Mouse (Mus musculus): ENCODE measurements around the gene Prkn. TPM values are rescaled to one million over a fixed set of nuclear protein-coding genes. Genes with fewer than 3 reads are reported as not detected.

The Prkn gene
- total and polyA plus RNA-seq, 3 experiments = 4.5 to 10.6 (median 10.3) TPM

DNA sequence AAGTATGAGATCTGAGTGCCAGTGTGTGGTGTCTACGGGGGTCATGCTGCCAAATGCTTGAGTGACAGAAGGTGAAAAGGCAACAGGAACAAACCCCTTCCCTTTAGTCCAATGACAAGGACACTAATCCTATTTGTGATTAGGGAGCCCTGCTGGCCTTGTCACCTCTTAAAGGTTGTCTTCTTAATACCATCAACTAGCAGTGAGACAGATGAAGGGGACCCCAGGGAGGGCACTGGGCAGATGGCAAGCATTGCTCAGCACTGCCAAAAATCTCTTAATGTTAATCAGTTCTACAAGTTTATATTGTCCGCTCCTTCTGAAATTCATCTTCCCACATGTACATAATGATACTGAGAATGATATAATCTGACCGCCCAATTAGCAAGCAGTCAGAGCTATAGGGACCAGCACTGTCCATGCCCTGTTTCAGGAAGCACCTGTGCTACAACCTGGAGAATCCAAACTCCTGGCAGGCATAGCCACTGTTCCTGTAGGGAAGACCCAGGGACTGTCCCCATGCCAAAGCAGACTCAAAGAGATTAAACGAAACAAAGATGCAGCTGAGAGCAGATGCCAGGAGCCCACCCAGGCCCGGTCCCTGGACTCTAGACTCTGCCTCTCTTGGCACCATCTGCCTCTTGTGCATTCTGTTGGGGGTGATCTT lies 1250.2 kb downstream of the Prkn start:
- Histone ChIP-seq H3K36me3 (ENCODE audit: control insufficient read depth, insufficient read depth, low read length) (no peaks in the 10 kb centered on the region), H3K4me3 (no peak overlapping the region), H3K4me1 (ENCODE audit: control insufficient read depth, insufficient read depth, low read length) (no peaks in the 10 kb centered on the region), H3K27me3 (ENCODE audit: control insufficient read depth, insufficient read depth, low read length) (no peaks in the 10 kb centered on the region), H3K9ac (ENCODE audit: low read depth, low read length) (no peak overlapping the region), H3K27ac (no peak overlapping the region), H3K79me2 (replicated peaks; ENCODE audit: control insufficient read depth, insufficient read depth, low read length) (no peaks in the 10 kb centered on the region)
- TF ChIP-seq EP300 (IDR thresholded peaks at IDR 0.05; ENCODE audit: insufficient read depth, low read depth, low read length) (no peak), POLR2A (IDR thresholded peaks at IDR 0.05; ENCODE audit: insufficient read depth, low read depth, low read length) (no peak), CTCF (IDR thresholded peaks at IDR 0.05) (no peak)
- no peak for DNase-seq
- WGBS = 67% methylated on average over 5 of the region's 5 CpGs
- intact Hi-C loops (cut with DNase I) = no loop called here

DNA sequence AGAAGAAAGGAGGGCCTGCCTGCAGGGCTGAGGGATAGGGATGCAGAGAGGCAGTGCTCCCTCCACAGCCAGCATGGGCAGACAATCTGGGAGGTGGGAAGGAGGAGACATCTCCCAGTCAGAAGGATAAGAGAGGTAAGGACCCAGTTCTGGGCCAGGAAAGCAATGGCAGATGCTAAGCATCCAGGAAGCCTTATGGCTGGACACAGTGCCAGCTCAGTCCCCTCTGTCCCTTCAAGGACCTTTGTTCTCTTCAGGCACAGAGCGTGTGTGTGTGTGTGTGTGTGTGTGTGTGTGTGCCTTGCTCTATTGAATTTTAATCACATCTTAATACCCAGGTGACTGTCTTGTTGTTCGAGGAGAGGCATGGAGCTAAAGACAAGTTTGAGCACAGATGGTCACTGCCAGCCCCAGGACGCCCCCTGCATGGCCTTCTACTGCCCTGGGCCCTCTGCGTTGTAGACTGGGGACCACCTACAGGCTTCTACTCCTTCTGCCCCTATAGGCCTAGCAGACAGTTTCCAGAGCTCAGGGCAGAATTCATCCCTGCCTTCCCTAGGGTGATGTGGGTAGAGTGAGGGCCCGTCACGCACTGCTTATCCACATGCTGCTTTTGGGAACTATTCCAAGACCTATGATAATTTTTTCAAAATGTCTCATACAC lies 1252.8 kb downstream of the Prkn start:
- no peaks in the 10 kb centered on the region for H3K79me2 ChIP-seq (replicated peaks; ENCODE audit: control insufficient read depth, insufficient read depth, low read length)
- no peak for DNase-seq
- no peaks in the 10 kb centered on the region for H3K27me3 ChIP-seq (ENCODE audit: control insufficient read depth, insufficient read depth, low read length)
- no peak overlapping the region for H3K27ac ChIP-seq
- no peak overlapping the region for H3K9ac ChIP-seq (ENCODE audit: low read depth, low read length)
- TF ChIP-seq EP300 (IDR thresholded peaks at IDR 0.05; ENCODE audit: insufficient read depth, low read depth, low read length) (no peak), POLR2A (IDR thresholded peaks at IDR 0.05; ENCODE audit: insufficient read depth, low read depth, low read length) (no peak), CTCF (IDR thresholded peaks at IDR 0.05) (no peak)
- no peaks in the 10 kb centered on the region for H3K4me1 ChIP-seq (ENCODE audit: control insufficient read depth, insufficient read depth, low read length)
- intact Hi-C loops (cut with DNase I) = no loop called here
- no peaks in the 10 kb centered on the region for H3K36me3 ChIP-seq (ENCODE audit: control insufficient read depth, insufficient read depth, low read length)
- no peak overlapping the region for H3K4me3 ChIP-seq
- WGBS = 82% methylated on average over 6 of the region's 6 CpGs

DNA sequence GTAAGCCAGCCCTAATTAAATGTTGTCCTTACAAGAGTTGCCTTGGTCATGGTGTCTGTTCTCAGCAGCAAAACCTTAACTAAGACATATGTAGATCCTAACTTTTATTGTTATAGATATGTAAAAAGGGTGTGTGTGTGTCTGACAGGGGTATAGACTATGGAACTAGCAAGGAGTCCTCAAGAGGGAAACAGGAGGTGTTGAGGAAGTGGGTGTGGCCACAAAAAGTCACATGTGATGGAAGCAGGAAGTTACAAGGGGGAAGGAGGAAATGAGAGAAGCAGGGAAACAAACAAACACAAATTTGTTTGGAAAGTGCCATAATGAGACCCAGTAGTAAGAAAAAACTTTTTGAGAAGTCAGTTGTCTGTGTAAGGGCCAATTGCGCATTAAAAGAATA lies 1253.8 kb downstream of the Prkn start:
- Histone ChIP-seq H3K4me1 (ENCODE audit: control insufficient read depth, insufficient read depth, low read length) (no peaks in the 10 kb centered on the region), H3K9ac (ENCODE audit: low read depth, low read length) (no peak overlapping the region), H3K36me3 (ENCODE audit: control insufficient read depth, insufficient read depth, low read length) (no peaks in the 10 kb centered on the region), H3K4me3 (no peak overlapping the region), H3K27ac (no peak overlapping the region), H3K79me2 (replicated peaks; ENCODE audit: control insufficient read depth, insufficient read depth, low read length) (no peaks in the 10 kb centered on the region), H3K27me3 (ENCODE audit: control insufficient read depth, insufficient read depth, low read length) (no peaks in the 10 kb centered on the region)
- WGBS = 95% methylated on average over 1 of the region's 1 CpGs
- intact Hi-C loops (cut with DNase I) = no loop called here
- TF ChIP-seq POLR2A (IDR thresholded peaks at IDR 0.05; ENCODE audit: insufficient read depth, low read depth, low read length) (no peak), CTCF (IDR thresholded peaks at IDR 0.05) (no peak), EP300 (IDR thresholded peaks at IDR 0.05; ENCODE audit: insufficient read depth, low read depth, low read length) (no peak)
- no peak for DNase-seq

DNA sequence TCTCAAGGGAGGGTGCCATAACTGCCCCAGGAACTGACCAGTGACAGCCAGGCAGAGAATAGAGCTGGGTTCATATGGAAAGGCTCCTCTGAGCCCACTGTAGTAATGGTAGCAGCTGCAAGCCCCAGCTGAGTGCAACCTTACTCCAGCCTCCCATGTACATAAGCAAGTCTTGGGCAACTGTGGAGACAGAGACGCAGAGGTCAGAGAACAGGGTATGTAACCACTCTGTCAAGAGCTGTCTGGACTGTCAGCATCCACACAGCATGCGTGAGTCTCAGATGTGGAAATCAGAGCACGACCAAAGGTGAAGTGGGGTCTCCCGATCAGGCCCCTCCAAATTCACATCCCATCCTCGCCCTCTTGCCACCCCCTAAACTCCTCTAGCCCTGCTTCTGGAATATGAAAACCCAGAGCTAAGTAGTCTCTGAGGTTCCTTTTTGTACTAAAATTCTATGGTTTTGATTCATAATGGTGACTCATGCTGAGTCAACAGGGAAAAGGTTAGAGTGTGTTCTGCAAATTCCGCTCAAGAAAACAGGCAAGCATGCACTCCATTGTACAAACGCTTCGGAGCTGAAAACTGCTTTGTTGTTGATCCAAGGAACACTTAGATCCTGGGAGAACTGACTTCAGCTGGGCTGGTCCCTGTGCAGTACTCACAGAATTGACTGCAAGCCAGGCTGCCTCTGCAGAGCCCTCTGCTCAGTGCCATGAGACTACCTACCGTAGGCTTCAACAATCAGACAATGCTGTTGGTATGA lies 1254.8 kb downstream of the Prkn start:
- Histone ChIP-seq H3K36me3 (ENCODE audit: control insufficient read depth, insufficient read depth, low read length) (no peaks in the 10 kb centered on the region), H3K27me3 (ENCODE audit: control insufficient read depth, insufficient read depth, low read length) (no peaks in the 10 kb centered on the region), H3K9ac (ENCODE audit: low read depth, low read length) (no peak overlapping the region), H3K4me3 (no peak overlapping the region), H3K79me2 (replicated peaks; ENCODE audit: control insufficient read depth, insufficient read depth, low read length) (no peaks in the 10 kb centered on the region), H3K27ac (no peak overlapping the region), H3K4me1 (ENCODE audit: control insufficient read depth, insufficient read depth, low read length) (no peaks in the 10 kb centered on the region)
- no peak for DNase-seq
- 83% methylated on average over 9 of the region's 9 CpGs for WGBS
- intact Hi-C loops (cut with DNase I) = no loop called here
- TF ChIP-seq CTCF (IDR thresholded peaks at IDR 0.05) (no peak), POLR2A (IDR thresholded peaks at IDR 0.05; ENCODE audit: insufficient read depth, low read depth, low read length) (no peak), EP300 (IDR thresholded peaks at IDR 0.05; ENCODE audit: insufficient read depth, low read depth, low read length) (no peak)

DNA sequence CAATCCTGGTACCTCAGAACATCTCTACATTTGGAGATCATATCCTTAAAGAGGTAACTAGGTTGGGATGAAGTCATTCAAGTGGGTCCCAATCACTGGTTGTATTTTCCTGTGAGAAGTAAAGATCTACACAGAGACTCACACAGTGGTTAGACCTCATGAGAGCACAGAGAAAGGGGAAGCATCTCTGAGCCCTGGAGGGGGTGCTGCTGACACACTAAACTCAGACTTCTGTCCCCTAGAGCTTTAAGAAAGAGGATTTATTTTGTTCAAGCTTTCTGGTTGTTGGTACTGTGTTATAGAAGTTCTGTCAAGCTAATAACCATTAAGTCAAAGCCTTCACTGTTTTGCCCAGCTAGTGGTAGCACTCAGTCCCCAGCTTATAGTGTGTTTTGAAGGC lies 1259.2 kb downstream of the Prkn start:
- DNase-seq = no peak
- Histone ChIP-seq H3K4me3 (no peak overlapping the region), H3K79me2 (replicated peaks; ENCODE audit: control insufficient read depth, insufficient read depth, low read length) (no peaks in the 10 kb centered on the region), H3K4me1 (ENCODE audit: control insufficient read depth, insufficient read depth, low read length) (no peaks in the 10 kb centered on the region), H3K9ac (ENCODE audit: low read depth, low read length) (no peak overlapping the region), H3K27ac (no peak overlapping the region), H3K27me3 (ENCODE audit: control insufficient read depth, insufficient read depth, low read length) (no peaks in the 10 kb centered on the region), H3K36me3 (ENCODE audit: control insufficient read depth, insufficient read depth, low read length) (no peaks in the 10 kb centered on the region)
- intact Hi-C loops (cut with DNase I) = no loop called here
- TF ChIP-seq POLR2A (IDR thresholded peaks at IDR 0.05; ENCODE audit: insufficient read depth, low read depth, low read length) = no peak
- TF ChIP-seq CTCF (IDR thresholded peaks at IDR 0.05) = 0 out of 2 replicates have a peak, but pooled peaks have one; percentile 11

DNA sequence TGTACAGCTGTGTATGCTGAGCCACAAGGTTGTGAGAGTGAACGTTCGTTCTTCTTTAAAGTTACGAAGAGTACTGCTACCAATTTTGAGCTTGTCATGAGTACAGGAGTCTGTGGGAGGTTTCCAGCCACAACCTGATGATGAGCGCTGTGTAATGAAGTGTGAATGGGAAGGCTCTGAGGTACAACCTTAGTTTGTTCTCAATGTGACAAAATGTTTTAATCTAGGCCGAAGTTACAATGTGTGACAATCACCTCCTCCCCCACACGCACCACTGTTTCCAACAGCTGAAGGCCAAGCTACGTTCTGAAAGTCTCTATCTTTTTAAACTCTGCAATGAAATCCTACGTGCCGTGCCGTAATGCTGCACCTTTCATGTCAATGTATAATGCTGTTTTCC lies 1262.1 kb downstream of the Prkn start:
- intact Hi-C loops (cut with DNase I) = loop anchor here (5.0 kb wide), 1 partner anchor 110 kb away; no protein-coding TSS in a partner anchor
- no peaks in the 10 kb centered on the region for H3K4me1 ChIP-seq (ENCODE audit: control insufficient read depth, insufficient read depth, low read length)
- TF ChIP-seq POLR2A (IDR thresholded peaks at IDR 0.05; ENCODE audit: insufficient read depth, low read depth, low read length) = no peak
- H3K79me2 ChIP-seq (replicated peaks; ENCODE audit: control insufficient read depth, insufficient read depth, low read length) = no peaks in the 10 kb centered on the region
- H3K9ac ChIP-seq (ENCODE audit: low read depth, low read length) = no peak overlapping the region
- no peaks in the 10 kb centered on the region for H3K36me3 ChIP-seq (ENCODE audit: control insufficient read depth, insufficient read depth, low read length)
- no peak for DNase-seq
- H3K4me3 ChIP-seq = no peak overlapping the region
- no peak overlapping the region for H3K27ac ChIP-seq
- WGBS = 93% methylated on average over 10 of the region's 10 CpGs
- H3K27me3 ChIP-seq (ENCODE audit: control insufficient read depth, insufficient read depth, low read length) = no peaks in the 10 kb centered on the region
